Mouse (Mus musculus) lung, postnatal 0 days (tissue): ENCODE data around the gene Cdkl2.

Experiments
- CTCF ChIP-seq: IDR thresholded peaks from 2 replicates; pipeline ENCODE4 v1.5.1; 2016; ENCODE audit warnings: antibody characterized with exemption, mild to moderate bottlenecking
- EP300 ChIP-seq: IDR thresholded peaks from 2 replicates; pipeline ENCODE4 v1.6.1; 2016; ENCODE audit warnings: antibody characterized with exemption, mild to moderate bottlenecking, control low read depth

DNA sequence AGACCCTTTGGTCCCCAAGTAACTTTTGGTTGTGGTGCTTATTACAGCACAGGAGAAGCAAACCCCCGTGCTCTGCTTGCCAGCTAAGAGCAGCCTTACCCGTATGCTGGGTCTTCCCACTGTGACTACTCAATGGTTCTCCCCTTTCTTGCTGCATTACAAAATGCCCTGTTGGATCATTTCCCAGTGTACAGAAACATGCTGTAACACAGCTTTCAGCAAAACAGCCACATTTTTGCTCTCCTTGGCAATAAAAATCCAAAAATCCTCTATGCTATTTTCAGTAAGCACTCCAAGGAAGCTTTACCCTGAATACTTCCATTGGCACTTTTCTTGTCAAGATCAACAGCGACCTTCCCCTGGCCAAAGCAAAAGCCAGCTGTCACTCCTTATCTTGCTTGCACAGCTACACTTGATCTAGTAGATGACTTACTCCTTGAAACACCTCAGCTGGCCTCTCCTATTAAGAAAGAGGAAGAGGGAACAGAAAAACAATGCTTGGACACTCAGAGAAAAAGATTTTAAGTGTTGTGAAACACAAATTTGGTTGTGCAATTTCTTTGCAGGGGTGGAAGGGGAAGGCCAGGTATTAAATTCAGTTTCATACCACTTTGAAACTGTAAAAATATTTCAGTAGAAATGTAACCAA is 83.0 kb downstream of the Cdkl2 start:
- no peak for TF ChIP-seq CTCF
- peak; percentile 48; the same call in 1 of the 2 replicates for TF ChIP-seq EP300
